Mouse (Mus musculus) lung, postnatal 25 days (tissue): Measurements from ENCODE around the gene Dnaaf2.

Experiments
- DNase-seq: peaks from one replicate; pipeline ENCODE4 v3.0.0; 2022; ENCODE audit warnings: low spot score

The Dnaaf2 gene

DNA sequence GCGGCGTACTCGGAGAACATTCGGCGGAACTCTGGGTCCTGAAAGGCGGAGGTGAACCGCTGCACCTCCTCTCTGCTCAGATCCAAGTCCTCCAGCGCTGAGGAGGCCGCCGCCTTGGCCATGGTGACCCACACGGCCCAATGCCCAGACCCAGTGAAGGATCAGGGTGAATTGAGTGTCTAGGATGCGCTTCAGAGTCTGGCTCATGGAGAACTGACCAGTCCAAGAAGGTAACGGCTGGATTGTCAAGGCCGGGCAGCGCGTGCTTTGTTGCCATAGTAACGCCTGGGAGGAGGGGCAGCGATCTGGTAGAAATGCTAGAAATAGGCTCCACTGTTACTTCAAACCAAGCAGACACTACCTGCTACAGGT, at the start of gene Dnaaf2:
TSS of gene Dnaaf2 (minus strand) at position 266 of the 372 bp plus-strand sequence.
- peak; percentile 62 for DNase-seq

DNA sequence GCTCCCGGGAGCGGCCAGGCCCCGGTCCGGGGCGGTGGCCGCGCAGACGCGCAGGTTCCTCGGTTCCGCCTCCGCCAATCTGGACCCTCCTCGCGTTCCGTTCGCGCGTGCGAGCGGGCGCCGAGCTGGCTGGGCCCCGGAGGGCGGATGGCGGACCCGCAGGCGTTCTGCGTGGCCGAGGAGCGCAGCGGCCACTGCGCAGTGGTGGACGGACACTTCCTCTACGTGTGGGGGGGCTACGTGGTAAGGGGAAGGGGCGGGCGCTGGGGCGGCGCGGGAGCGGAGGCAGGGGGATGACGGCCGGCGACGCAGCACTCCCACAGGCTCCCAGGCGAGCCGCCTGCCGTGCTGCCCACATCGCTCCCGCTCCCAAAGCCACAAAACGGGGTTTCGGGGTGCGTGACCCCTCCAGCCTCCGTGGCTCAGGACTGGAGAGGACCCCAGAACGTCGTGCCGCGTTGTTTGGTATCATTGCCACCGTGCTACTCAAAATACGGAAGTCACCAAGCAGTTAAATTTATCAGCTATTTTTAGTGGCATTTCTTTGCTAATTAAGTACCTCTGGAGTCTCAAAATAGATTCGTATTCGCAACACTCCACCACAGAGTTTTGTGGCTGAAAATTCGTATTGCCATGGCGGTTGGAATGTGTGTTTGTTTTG, 43.7 kb upstream of the Dnaaf2 start:
- DNase-seq: peak; percentile 66

DNA sequence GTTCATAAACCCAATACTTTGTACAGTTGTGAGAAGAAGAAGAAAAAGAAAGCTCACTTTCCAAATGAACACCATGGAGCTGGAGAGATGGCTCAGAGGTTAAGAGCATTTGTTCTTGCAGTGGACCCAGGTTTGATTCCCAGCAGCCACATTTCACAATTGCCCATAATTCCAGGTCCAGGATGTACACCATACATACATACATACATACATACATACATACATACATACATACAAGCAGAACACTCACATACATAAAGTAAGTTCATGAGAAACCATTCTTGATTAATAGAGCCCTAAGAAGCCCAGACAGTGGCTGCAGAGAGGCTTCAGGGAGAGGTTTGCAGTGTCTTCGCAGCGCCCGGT, 43.2 kb upstream of the Dnaaf2 start:
- DNase-seq: no peak

DNA sequence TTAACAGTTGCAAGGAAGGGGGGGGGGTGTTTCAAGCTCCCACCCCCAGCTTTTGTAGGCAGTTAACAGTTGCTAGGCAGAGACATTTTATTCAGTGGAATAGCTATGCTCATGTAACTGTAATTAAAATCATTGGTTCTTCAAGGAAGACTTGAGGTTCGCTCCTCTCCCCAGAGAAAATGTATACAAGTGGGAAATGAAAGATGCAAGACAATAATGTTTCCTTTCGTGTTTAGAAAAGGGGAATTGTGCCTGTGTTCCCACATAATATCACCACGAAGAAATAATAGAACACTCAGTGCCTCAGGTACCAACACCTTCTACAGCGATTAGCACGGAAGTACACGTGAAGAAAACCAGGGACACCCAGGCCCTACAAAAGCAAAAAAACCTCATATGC, 42.6 kb upstream of the Dnaaf2 start, which contains the start of gene Klhdc1:
TSS of gene Klhdc1 (plus strand) at position 301 of the 400 bp plus-strand sequence.
- DNase-seq: no peak

DNA sequence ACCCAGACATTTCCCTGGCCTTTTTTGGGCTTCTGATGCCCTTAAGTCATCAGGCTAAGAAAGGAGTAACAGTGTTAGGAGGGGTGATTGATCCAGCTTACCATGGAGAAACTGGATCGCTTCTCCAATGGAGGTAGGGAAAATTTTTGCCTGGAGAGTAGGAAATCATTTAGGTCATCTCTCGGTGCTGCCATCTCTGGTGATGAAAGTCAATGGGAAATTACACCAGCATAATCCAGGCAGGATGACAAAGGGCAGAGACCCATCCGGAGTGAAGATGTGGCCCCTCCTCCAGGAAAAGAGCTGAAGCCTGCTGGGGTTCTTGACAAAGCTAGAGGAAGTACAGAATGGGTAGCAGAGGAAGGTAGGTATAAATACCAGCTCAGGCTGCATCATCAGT, 40.1 kb upstream of the Dnaaf2 start:
- no peak for DNase-seq

DNA sequence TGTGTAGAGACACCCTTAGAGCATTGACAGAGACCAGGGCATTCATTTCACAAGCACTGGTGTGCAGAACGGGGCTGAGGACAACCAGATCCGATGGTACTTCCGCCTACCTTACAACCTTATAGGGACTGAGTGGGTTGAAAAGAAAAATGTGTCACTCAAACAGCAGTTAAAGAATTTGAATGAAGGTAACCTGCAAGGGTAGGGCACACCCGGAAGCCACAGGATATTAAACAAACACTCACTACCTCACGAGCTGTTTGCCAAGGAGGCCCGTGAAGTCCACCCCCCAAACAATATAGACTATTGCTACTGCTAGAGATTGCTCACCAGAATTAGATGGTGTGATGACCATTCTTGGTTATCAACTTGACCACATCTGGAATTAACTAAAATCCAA, 37.6 kb upstream of the Dnaaf2 start:
- no peak for DNase-seq

DNA sequence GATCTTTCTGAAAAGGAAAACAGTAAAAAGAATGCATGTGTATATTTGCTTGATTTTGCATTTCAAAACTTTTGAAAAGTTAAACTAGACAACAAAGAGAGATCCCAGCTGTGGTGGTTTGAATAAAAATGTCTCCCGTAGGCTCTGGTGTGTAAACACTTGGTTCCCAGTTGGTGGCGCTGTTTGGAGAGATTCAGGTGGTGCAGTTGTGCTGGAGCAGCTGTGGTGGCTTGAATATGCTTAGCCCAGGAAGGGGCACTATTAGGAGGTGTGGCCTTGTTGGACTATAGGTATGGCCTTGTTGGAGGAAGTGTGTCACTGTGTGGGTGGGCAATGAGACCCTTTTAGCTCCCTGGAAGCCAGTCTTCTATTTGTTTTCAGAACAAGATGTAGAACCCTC, 31.0 kb upstream of the Dnaaf2 start:
- peak; percentile 31 for DNase-seq

DNA sequence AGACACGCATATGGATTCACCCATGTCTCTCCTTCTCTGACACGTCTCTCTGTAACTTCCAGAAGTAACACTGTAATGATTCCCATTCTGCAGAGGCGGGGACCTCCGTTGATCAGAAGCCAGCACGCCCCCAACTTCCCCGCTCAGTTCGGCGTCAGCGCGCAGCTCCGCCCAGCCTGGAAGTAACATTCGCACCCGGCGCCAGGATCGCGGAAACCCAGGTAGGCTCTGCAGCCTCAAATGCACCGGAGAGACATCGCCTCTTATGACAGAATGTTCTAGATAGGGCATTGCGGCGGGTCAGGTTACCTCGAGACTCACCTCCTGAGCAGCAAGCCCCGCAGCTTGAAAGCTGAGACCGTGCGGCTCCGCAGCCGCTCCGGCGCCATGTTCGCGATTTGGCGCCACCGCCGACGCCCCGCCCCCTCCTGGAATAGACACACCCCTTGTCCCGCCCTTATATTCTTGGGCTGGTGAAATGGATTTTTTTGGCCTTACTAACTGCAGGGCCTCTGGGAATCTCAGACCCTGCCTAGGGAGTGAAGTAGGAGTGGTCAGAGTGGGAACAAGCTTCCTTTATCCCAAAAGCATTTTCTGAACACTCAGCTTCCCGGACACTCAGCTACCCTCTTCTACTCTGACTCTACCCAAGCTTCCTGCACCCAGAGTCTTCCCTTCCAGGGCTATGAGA, 29.7 kb upstream of the Dnaaf2 start, which contains the start of gene Pole2:
TSS of gene Pole2 (minus strand) at position 420 of the 691 bp plus-strand sequence.
- DNase-seq: peak; percentile 86

DNA sequence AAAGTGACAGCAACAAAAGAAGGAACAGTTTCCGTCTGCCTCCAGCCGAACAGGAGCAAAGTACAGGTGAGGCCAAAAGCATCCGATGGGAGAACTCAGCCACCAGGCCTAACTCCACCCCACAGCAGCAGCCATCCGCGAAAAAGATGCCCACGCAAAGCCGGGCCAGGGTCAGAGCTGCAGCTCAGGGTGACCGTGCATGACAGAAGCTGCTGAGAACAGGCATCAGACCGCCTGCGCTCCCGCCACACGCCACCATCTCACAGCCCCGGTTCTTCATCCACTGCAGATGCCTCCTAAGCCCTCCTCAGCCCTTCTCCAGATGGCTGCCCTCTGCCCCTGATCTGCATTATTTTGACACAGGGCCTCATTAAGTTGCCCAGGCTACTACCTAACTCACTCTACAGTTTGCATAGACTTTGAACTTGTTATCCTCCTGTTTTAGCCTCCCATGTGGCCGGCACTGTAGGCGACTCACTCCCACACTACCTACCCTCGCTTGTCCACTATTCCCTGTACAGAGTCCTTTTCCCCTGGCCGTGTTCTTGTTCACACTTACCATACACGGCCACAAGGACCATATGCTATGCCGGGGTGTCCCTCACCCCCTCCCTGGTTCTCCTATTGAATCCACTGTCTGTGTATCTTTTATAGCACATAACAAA, 22.5 kb upstream of the Dnaaf2 start:
- DNase-seq: no peak

DNA sequence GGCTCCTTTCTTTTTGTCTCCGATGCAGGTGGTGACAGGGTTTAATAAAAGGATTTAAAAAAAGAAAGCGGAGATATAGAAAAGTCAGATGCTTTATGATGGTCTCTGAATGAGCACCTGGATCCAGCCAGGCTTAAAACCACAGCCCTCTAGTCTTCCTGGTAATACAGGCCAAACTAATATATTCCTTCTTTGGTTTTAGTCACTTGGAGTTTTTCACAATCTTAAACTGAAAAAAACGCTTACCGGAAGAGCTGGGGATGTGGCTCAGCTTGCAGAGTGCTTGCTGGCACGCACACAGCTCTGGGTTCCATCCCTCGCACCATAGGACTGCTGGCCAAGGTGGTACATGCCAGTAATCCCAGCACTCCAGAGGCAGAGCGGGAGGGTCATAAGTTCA, 18.4 kb upstream of the Dnaaf2 start:
- DNase-seq: no peak

DNA sequence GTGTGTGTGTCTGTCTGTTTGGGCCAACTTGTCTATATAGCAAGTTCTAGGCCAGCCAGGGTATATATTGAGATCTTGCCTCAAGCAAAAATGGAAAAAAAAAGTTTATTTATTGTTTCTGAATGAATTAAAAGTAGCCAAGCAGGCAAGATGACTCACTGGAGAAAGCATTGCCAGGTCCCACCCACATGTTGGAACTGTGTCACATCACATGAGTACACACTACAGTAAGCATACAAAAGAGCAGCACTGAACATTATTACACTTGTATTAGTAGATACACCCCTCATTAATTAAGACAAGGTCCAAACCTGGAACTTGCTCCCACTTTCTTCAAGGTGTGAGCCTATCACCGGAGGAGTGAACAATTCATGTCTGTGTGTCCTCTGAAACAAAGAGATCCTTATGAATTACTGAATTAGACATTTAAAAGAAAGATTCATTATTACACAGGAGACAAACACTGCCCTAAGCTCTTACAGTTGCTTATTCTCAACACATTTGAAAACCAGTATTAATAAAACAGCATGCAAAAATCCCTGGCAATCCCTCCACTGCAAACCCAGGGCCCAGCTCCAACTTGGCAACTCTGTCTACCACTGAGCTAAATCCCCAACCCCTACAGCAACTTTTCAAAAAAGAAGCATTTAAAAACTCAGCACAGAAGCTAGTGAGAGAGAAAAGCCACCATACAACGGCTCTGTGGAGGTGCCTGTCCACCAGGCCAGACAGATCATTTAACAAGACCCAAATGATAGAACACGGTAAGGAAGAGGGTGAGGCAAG, 17.0 kb upstream of the Dnaaf2 start:
- DNase-seq: peak; percentile 58

DNA sequence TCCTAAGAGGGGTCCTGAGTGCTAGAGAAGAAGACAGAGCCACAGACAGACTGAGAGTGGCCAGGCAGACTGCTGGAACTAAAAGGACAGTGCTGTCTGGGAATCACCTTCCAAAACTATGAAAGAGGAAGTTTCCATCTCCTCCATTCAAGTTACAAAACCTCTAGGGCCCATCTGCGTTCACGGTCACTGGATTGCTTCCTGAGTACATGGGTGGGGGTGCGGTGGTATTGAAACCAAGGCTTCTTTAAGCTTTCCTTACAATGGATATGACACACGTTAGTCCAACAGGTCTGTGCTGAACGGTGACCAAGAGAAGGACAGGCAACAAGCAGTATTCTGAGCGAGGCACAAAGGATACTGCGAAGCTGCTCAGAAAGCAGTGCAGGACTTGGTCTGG, 16.2 kb upstream of the Dnaaf2 start:
- DNase-seq: no peak

DNA sequence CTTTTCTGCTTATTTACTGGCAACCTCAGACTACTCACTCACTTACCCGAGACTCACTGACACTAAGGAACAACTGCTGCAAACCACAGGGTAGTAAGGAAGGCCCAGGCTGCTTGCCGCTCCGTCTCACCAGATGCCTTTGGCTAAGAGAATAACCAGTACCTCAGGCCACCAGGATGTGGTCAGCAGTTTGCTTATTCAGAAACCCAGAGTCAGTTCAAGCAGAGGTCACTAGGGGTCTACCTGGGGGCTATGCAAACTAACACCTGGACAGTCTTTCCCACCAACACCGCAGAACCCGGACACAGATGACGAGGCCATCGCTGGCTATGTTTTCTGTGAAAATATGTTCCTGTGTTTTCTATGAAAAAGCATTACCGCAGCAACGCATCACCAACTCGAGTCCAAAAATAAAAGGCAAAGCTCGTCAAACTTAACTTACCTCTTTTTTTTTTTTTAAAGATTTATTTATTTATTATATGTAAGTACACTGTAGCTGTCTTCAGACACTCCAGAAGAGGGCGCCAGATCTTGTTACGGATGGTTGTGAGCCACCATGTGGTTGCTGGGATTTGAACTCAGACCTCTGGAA, 15.1 kb upstream of the Dnaaf2 start:
- DNase-seq: no peak

DNA sequence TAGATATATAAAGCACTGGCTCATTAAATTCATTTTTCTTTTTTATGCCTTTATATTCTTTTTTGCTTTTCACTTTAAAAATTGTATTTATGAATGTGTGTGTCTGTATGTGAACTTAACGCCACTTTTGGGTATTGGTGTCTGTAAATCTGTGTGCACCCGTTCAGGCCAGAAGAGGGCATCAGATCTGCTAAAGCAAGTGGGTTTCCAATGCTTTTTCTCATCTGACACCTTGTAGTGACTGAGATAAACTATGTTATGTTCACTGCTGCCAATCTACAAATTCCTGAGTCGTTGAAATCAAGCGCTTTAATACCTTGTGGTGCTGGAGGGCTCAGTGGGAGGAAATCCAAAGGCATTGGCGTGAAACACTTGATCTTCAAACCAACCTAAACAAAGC, 12.8 kb upstream of the Dnaaf2 start:
- no peak for DNase-seq

DNA sequence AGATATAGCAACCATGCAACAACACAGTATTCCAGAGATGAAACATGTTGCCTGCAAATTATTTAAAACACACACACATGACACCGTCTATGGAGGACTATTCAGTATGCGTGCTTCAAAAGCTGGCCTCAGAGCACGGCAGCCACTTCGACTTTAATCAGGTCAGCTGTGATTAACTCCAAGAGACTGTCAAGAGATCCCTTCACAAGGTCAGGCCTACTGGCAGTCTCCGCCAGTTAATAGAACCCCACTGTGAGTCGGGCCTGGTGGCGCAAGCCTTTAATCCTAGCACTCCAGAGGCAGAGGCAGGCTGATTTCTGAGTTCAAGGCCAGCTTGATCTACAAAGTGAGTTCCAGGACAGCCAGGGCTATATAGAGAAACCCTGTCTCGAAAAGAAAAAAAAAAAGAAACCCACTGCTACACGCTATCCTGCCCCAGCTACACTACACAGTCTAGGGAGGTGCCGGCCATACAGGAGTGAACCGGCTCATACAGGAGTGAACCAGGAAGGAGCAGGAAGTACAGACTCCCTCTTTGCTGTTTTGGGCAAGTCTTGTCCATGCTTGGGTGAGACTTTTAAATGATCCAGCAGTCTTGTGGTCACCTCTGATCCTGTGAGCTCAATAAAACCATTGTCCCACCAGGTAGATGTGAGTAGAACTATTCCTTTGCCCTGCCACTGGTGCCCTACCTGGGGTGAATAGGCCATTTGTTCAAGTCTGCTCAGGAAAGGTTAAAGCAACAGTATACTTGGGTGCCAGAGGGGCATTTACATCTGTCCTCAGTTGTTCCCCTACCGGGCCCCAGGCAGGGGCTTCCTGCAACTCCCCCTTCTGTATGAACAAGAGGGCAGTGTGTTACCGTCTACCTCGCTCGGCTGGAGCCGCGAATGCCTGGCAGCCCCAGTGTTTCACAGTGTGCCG, 12.1 kb upstream of the Dnaaf2 start:
- DNase-seq: no peak

DNA sequence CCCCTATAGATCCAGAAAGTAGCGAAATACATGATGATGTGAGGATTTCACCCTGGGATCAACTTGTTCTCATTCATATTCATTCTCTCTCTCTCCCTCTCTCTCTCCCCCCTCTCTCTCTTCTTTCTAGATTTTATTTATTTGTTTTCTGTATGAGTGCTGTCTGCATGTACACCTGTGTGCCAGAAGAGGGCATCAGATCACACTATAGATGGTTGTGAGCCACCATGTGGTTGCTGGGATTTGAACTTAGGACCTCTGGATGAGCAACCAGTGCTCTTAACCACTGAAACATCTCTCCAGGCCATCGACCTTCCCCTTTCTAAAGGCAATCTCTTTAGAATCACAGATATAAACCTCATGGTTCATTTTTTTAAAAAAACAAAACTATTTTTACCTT, 10.3 kb upstream of the Dnaaf2 start:
- DNase-seq: no peak

DNA sequence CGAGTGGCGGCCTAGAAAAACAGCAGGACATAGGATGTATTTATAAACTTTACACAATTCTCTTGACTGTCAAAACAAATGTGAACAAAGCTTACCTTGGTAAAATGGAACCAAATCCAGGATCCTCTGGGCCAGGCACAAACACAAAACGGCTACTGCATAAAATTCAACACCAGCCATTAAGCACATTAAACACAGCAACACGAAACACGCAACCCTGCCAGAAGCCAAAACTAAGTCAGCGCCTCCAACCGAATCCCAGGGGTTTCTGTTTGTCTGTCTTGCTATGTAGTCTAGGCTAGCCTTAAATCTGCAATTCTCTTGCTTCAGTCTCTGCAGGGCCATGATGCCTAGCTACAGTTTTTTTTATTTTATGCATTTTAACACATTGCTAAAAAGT, 9.7 kb upstream of the Dnaaf2 start:
- no peak for DNase-seq

DNA sequence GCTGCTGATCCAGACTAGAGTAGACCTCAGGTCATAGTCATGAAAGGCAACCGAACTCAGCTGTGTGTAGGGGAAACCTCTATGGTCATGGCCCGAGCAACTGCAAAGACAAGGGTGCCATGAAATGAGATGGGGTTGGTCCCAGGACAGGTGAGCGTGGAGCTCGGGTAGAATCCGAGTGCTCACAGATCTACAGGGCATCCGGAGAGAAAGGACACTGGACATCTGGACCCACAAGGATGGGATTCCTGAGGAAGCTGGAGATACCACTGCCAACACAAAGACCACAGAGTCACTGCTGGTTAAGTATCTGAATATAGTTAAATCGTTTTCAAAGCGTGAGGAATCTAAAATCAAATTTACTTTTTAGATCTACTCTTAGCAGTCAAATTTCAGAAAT, 9.2 kb upstream of the Dnaaf2 start:
- no peak for DNase-seq

DNA sequence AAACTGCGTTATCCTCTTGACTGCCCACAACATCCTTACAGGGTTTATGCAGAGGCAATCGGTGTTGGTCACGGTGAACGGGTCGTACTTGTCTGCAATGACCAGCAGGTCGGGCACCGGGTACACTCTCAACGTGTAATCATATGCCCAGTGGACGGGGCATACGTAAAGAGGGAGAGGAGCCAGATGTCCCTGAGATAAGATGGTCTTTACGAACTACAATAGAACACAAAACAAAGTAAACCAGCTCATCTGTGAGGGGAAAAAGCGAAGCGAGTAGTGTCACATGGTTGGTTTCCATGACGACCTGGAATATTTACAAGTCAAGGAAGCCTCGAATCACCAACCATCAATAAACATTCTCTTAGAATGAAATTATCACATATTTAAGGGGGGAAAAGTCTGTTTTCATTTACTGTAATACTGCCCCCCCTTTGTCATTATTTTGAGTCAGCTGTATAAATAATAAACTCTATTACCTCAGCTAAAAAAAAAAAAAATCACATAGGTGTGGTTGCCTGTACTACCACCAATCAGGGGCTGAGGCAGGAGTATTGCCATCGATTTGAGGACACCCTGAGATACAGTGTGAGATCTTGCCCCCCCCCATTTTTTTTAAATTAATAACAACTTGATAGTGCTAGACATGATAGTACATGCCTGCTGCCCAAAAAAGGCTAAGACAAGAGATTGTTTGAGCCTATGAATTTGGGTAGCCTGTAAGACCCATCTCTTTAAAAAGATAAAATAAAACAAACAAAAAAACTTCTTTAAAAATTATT, 6.0 kb upstream of the Dnaaf2 start, which contains the start of gene Gm49384:
TSS of gene Gm49384 (minus strand) at position 216 of the 782 bp plus-strand sequence.
- no peak for DNase-seq

DNA sequence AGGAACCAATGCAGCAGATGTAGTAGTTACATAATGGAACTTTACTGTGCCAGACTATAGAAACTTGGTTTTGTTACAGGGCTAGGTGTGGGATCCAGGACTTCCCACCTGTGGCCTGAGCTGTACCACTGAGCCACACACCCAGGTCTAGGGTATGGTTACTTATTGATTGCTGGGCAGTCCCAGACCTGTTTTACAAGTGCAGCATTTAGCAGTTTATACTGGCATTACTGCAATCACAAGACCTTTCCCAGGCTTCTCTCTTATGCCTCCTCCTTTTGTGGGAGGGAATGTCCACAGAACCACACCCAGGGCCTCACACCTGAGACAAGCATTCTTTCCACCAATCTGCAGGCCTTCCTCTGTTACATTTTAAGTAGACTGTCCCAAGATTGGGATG, 756 bp upstream of the Dnaaf2 start:
- DNase-seq: no peak
